Mouse (Mus musculus) heart, postnatal 0 days (tissue): ENCODE measurements around the gene Psmb9.

Experiments used
- CTCF ChIP-seq: IDR thresholded peaks from 2 replicates; pipeline ENCODE4 v1.5.1; 2016; ENCODE audit warnings: antibody characterized with exemption, control low read depth, low read depth
- EP300 ChIP-seq: IDR thresholded peaks from 2 replicates; pipeline ENCODE4 v1.6.1; 2016; ENCODE audit warnings: antibody characterized with exemption, low read depth

- TF ChIP-seq CTCF: no peak
- TF ChIP-seq EP300: no peak
These were observed 34.6 kb downstream of the Psmb9 start, which contains the start of gene H2-DMb1 for GRCm38 (mm10) chr17:34152923-34153322.
